Mouse (Mus musculus): Measurements from ENCODE around the gene Orai3. TPM values are rescaled to one million over a fixed set of nuclear protein-coding genes. Genes with fewer than 3 reads are reported as not detected.

Gene Orai3
- total RNA-seq, 2 experiments from 2014 or later: 22.4 to 22.7 TPM

DNA sequence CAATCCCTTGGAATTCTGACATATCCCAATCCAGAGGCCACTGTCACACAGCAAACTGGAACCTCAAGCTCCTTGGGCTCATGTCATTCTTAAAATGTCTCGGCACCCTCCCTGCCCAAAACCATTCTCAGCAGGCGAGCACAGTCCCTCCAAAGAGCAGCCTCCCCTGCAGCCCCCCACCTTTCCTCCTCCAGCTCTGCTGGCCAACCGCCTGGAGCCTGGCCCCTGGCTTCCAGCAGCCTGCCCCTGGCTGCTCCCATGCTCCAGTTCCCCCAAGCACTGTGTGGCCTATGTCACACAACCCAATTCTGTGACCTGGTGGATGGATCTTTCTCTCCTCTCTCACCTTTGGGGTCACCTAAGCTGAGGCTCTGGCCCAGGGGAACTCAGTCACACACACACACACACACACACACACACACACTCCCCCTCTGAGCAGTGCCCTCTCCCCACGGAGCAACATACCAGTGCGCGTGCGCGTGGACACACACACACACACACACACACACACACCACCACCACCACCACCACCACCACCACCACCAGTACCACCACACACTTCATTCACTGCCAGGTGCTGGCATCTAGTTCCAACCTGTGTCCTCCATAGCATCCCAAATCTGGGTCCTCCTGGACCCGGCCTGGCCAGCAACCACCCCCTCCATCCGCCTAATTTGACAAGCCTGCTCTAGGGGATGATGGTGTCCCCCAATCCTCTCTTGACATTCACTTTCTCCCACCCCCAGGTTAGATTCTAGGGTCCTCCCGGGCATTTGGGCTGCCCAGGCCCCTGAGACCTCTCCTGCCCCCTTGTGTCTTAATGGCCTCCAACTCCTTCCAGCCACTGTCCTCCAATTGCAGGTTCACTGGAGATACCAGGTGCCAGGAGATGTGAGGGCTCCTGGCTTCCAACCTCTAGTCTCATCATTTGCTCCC lies 53.9 kb downstream of the Orai3 start:
- DNase-seq (ENCODE audit: low spot score in 2 of 2): peak in 1 of 2 experiments; percentile 29

- DNase-seq (ENCODE audit: low spot score in 2 of 2): peak; percentile 57 to 62
Measured at GRCm38 (mm10) chr7:127824176-127824871, 54.7 kb downstream of the Orai3 start, which contains the start of the genes Stx4a and Stx1b. TSS of gene Stx4a (plus strand) at chr7:127824294. TSS of gene Stx1b (minus strand) at chr7:127824549.

Other genes starting within 250 kb of the Orai3 start
- 1 to 10 TPM in 1 of 2 experiments, under 1 TPM in 1; 0.94 to 2.2 TPM for gene Tmem265, start 208.4 kb upstream of the Orai3 start, total RNA-seq (2021)
- gene Phkg2, start 196.5 kb upstream of the Orai3 start, total RNA-seq (2021): 10 to 100 TPM; 79.5 to 83.7 TPM
- gene Ccdc189, start 181.2 kb upstream of the Orai3 start, total RNA-seq (2021): 10 to 100 TPM in 1 of 2 experiments, 1 to 10 TPM in 1; 9.3 to 12.4 TPM
- 10 to 100 TPM; 69.9 to 72.1 TPM for gene Rnf40, start 181.0 kb upstream of the Orai3 start, total RNA-seq (2021)
- 10 to 100 TPM; 21.3 to 22.6 TPM for gene Zfp629, start 154.0 kb upstream of the Orai3 start, total RNA-seq (2021)
- 10 to 100 TPM; 30.3 to 38.0 TPM for gene Bcl7c, start 60.9 kb upstream of the Orai3 start, total RNA-seq (2021)
- 1 to 10 TPM; 3.2 to 5.4 TPM for gene Ctf1, start 57.1 kb upstream of the Orai3 start, total RNA-seq (2021)
- gene Ctf2, start 37.6 kb upstream of the Orai3 start, total RNA-seq (2021): not detected
- gene Fbxl19, start 25.3 kb upstream of the Orai3 start, total RNA-seq (2021): 10 to 100 TPM; 73.0 to 73.5 TPM
- 10 to 100 TPM; 38.2 to 41.8 TPM for gene Setd1a, start 6.9 kb downstream of the Orai3 start, total RNA-seq (2021)
- gene Gm49388, start 15.8 kb downstream of the Orai3 start, total RNA-seq (2021): 1 to 10 TPM; 4.1 to 4.7 TPM
- 1 to 10 TPM; 5.9 to 6.6 TPM for gene Hsd3b7, start 30.8 kb downstream of the Orai3 start, total RNA-seq (2021)
- 10 to 100 TPM; 51.4 to 59.6 TPM for gene Stx4a, start 54.5 kb downstream of the Orai3 start, total RNA-seq (2021)
- 100 to 1,000 TPM; 341 to 360 TPM for gene Stx1b, start 54.7 kb downstream of the Orai3 start, total RNA-seq (2021)
- gene Zfp646, start 106.4 kb downstream of the Orai3 start, total RNA-seq (2021): 10 to 100 TPM; 28.1 to 29.0 TPM
- 10 to 100 TPM; 22.4 to 23.9 TPM for gene Zfp668, start 107.0 kb downstream of the Orai3 start, total RNA-seq (2021)
- 1 to 10 TPM in 1 of 2 experiments, under 1 TPM in 1; 0.98 to 1.4 TPM for gene Prss53, start 121.2 kb downstream of the Orai3 start, total RNA-seq (2021)
- not detected for gene Gm21974, start 125.6 kb downstream of the Orai3 start, total RNA-seq (2021)
- 10 to 100 TPM; 20.2 to 24.7 TPM for gene Vkorc1, start 125.8 kb downstream of the Orai3 start, total RNA-seq (2021)
- 10 to 100 TPM; 38.5 to 48.9 TPM for gene Bckdk, start 134.3 kb downstream of the Orai3 start, total RNA-seq (2021)
- gene Kat8, start 142.7 kb downstream of the Orai3 start, total RNA-seq (2021): 10 to 100 TPM; 24.0 to 30.0 TPM
- under 1 TPM in 1 of 2 experiments, not detected in 1; 0.60 TPM for gene Prss8, start 160.3 kb downstream of the Orai3 start, total RNA-seq (2021)
- 10 to 100 TPM; 12.2 to 12.4 TPM for gene Prss36, start 176.9 kb downstream of the Orai3 start, total RNA-seq (2021)
- 100 to 1,000 TPM; 328 to 375 TPM for gene Fus, start 197.6 kb downstream of the Orai3 start, total RNA-seq (2021)
- gene Pycard, start 224.1 kb downstream of the Orai3 start, total RNA-seq (2021): 1 to 10 TPM; 1.5 to 4.3 TPM
- gene Trim72, start 234.1 kb downstream of the Orai3 start, total RNA-seq (2021): under 1 TPM; 0.25 to 0.36 TPM

Measured in layer of hippocampus, postnatal 14 days (tissue).